Mouse (Mus musculus) embryonic facial prominence, embryonic 11.5 days (tissue): ENCODE measurements around the gene Gsg1. TPM values are rescaled to one million over a fixed set of nuclear protein-coding genes. Genes with fewer than 3 reads are reported as not detected.

ENCODE experiments used
- ATAC-seq: fragments of 200-750 bp; cut with Nextera tagmentation; replicated peaks from 2 replicates; pipeline ENCODE4 v1.8.0; 2017; ENCODE audit warnings: low read depth; ENCODE audit not compliant: insufficient number of reproducible peaks, low FRiP score, low TSS enrichment
- DNase-seq: peaks from one replicate; pipeline ENCODE4 v3.0.0-alpha.2; 2015; ENCODE audit warnings: low spot score
- H3K27ac ChIP-seq: fragments of 300-500 bp; sonication (generic); replicated peaks from 2 replicates; pipeline ENCODE4 v1.5.1; 2014; ENCODE audit warnings: mild to moderate bottlenecking, low read depth, low read length, control low read depth
- H3K27me3 ChIP-seq: fragments of 300-500 bp; sonication (generic); 2 replicates; pipeline ENCODE4 v1.6.1; 2014; ENCODE audit warnings: mild to moderate bottlenecking, low read length, moderate library complexity, mixed read lengths; ENCODE audit not compliant: control insufficient read depth, insufficient read depth
- H3K36me3 ChIP-seq: fragments of 300-500 bp; sonication (generic); replicated peaks from 2 replicates; pipeline ENCODE4 v1.6.1; 2014; ENCODE audit warnings: low read depth, mild to moderate bottlenecking, low read length, moderate library complexity, mixed read lengths; ENCODE audit not compliant: control insufficient read depth, insufficient read depth
- H3K4me1 ChIP-seq: fragments of 300-500 bp; sonication (generic); 2 replicates; pipeline ENCODE4 v1.6.1; 2014; ENCODE audit warnings: low read length, mixed read lengths; ENCODE audit not compliant: control insufficient read depth, insufficient read depth
- H3K4me2 ChIP-seq: fragments of 300-500 bp; sonication (generic); 2 replicates; pipeline ENCODE4 v1.6.1; 2014; ENCODE audit warnings: low read depth, mild to moderate bottlenecking, control low read depth, low read length, moderate library complexity
- H3K4me3 ChIP-seq: fragments of 300-500 bp; sonication (generic); 2 replicates; pipeline ENCODE4 v1.5.1; 2014; ENCODE audit warnings: low read depth, low read length, control low read depth
- H3K9ac ChIP-seq: fragments of 300-500 bp; sonication (generic); replicated peaks from 2 replicates; pipeline ENCODE4 v1.6.1; 2014; ENCODE audit warnings: mild to moderate bottlenecking, control low read depth, low read length
- H3K9me3 ChIP-seq: fragments of 300-500 bp; sonication (generic); replicated peaks from 2 replicates; pipeline ENCODE4 v1.6.1; 2016; ENCODE audit warnings: mild to moderate bottlenecking, low read length, inconsistent platforms, mixed read lengths; ENCODE audit not compliant: control insufficient read depth
- WGBS: fragments of 180-500 bp; shearing (Covaris S2); extraction: QIAGEN DNeasy Blood & Tissue Kit; methylation state at CpG from one replicate; pipeline ENCODE4 v1.1.7; 2014; 5-methylcytosine and 5-hydroxymethylcytosine counted together
- polyA plus RNA-seq: library from polyadenylated mRNA; unstranded; fragments of >200 nt; fragmentation: Nextera tagmentation; extraction: Ambion mirVana; gene quantifications from 2 replicates; pipeline ENCODE4 v1.2.1, GENCODE M21; 2014

Gene Gsg1
- polyA plus RNA-seq, 1 experiment from 2014 or later = 0.46 TPM

GRCm38 (mm10) chr6:135192993-135193392 is 61.2 kb downstream of the Gsg1 start:
- no peak overlapping the region for H3K4me2 ChIP-seq
- DNase-seq (no peak), ATAC-seq (no peak)
- no peak overlapping the region for H3K9ac ChIP-seq
- H3K27ac ChIP-seq = no peak overlapping the region
- no peaks in the 10 kb centered on the region for H3K9me3 ChIP-seq
- no peaks in the 10 kb centered on the region for H3K27me3 ChIP-seq
- H3K4me3 ChIP-seq = no peak overlapping the region
- no peaks in the 10 kb centered on the region for H3K36me3 ChIP-seq
- peaks cover 4% of the 10 kb centered on the region for H3K4me1 ChIP-seq
- WGBS = 65% methylated on average over 8 of the region's 8 CpGs

GRCm38 (mm10) chr6:135191906-135192305 is 62.2 kb downstream of the Gsg1 start:
- 88% methylated on average over 1 of the region's 1 CpGs for WGBS
- H3K27me3 ChIP-seq = no peaks in the 10 kb centered on the region
- H3K4me1 ChIP-seq = peaks cover 4% of the 10 kb centered on the region
- H3K9ac ChIP-seq = no peak overlapping the region
- DNase-seq = no peak
- no peaks in the 10 kb centered on the region for H3K36me3 ChIP-seq
- H3K4me3 ChIP-seq = no peak overlapping the region
- ATAC-seq = no peak
- H3K4me2 ChIP-seq = no peak overlapping the region
- H3K9me3 ChIP-seq = no peaks in the 10 kb centered on the region
- H3K27ac ChIP-seq = no peak overlapping the region

GRCm38 (mm10) chr6:135190122-135190521 is 64.0 kb downstream of the Gsg1 start:
- no peaks in the 10 kb centered on the region for H3K9me3 ChIP-seq
- WGBS = 58% methylated on average over 6 of the region's 6 CpGs
- H3K4me2 ChIP-seq = no peak overlapping the region
- ATAC-seq (no peak), DNase-seq (no peak)
- H3K27ac ChIP-seq = no peak overlapping the region
- no peaks in the 10 kb centered on the region for H3K27me3 ChIP-seq
- H3K9ac ChIP-seq = no peak overlapping the region
- no peak overlapping the region for H3K4me3 ChIP-seq
- peaks cover 4% of the 10 kb centered on the region for H3K4me1 ChIP-seq
- H3K36me3 ChIP-seq = no peaks in the 10 kb centered on the region

GRCm38 (mm10) chr6:135188629-135189028 is 65.5 kb downstream of the Gsg1 start:
- no peaks in the 10 kb centered on the region for H3K9me3 ChIP-seq
- H3K36me3 ChIP-seq = no peaks in the 10 kb centered on the region
- ATAC-seq (no peak), DNase-seq (no peak)
- no peak overlapping the region for H3K9ac ChIP-seq
- peaks cover 2% of the 10 kb centered on the region for H3K4me1 ChIP-seq
- H3K4me2 ChIP-seq = no peak overlapping the region
- no peak overlapping the region for H3K4me3 ChIP-seq
- no peak overlapping the region for H3K27ac ChIP-seq
- H3K27me3 ChIP-seq = no peaks in the 10 kb centered on the region
- WGBS = 71% methylated on average over 4 of the region's 4 CpGs

Other genes with a start within 250 kb of the Gsg1 start
- 116 and 125 TPM in 2 replicates for gene Ddx47, start 242.7 kb downstream of the Gsg1 start, polyA plus RNA-seq
- gene Gprc5a, start 188.7 kb downstream of the Gsg1 start, polyA plus RNA-seq = 2.0 and 2.3 TPM in 2 replicates
- not detected in 2 replicates for gene Gprc5d, start 136.1 kb downstream of the Gsg1 start, polyA plus RNA-seq
- 25.0 and 25.2 TPM in 2 replicates for gene Fam234b, start 56.4 kb downstream of the Gsg1 start, polyA plus RNA-seq
- gene Hebp1, start 56.3 kb downstream of the Gsg1 start, polyA plus RNA-seq = 3.1 and 3.7 TPM in 2 replicates
- gene Pbp2, start 56.1 kb upstream of the Gsg1 start, polyA plus RNA-seq = not detected in 2 replicates
- gene Emp1, start 108.2 kb upstream of the Gsg1 start, polyA plus RNA-seq = 6.6 and 7.3 TPM in 2 replicates